Mouse (Mus musculus) forebrain, embryonic 10.5 days (tissue): ENCODE measurements at regions not wholly inside any gene's neighbourhood (a gene's known extent, or its start where the extent isn't known, plus 50 kb on each side); places are given as distances from the start of the nearest gene placed in this dataset.

Experiments
- DNase-seq: peaks from one replicate; pipeline ENCODE4 v3.0.0-alpha.2; 2017; ENCODE audit warnings: low spot score; ENCODE audit errors: extremely low spot score
- H3K27ac ChIP-seq: fragments of 300-500 bp; sonication (generic); 2 replicates; pipeline ENCODE4 v1.5.1; 2016; ENCODE audit warnings: mild to moderate bottlenecking
- H3K27me3 ChIP-seq: fragments of 300-500 bp; sonication (generic); 2 replicates; pipeline ENCODE4 v1.6.1; 2016; ENCODE audit warnings: mild to moderate bottlenecking; ENCODE audit not compliant: poor library complexity, severe bottlenecking
- H3K36me3 ChIP-seq: fragments of 300-500 bp; sonication (generic); replicated peaks from 2 replicates; pipeline ENCODE4 v1.6.1; 2016; ENCODE audit warnings: mild to moderate bottlenecking, moderate library complexity
- H3K4me1 ChIP-seq: fragments of 300-500 bp; sonication (generic); 2 replicates; pipeline ENCODE4 v1.6.1; 2016
- H3K4me3 ChIP-seq: fragments of 300-500 bp; sonication (generic); 2 replicates; pipeline ENCODE4 v1.5.1; 2016; ENCODE audit warnings: mild to moderate bottlenecking, moderate library complexity
- H3K9me3 ChIP-seq: fragments of 300-500 bp; sonication (generic); 2 replicates; pipeline ENCODE4 v1.6.1; 2016; ENCODE audit warnings: mild to moderate bottlenecking, moderate library complexity
- WGBS: fragments of 180-500 bp; shearing (Covaris S2); methylation state at CpG from one replicate; pipeline ENCODE4 v1.1.7; 2016; 5-methylcytosine and 5-hydroxymethylcytosine counted together

DNA sequence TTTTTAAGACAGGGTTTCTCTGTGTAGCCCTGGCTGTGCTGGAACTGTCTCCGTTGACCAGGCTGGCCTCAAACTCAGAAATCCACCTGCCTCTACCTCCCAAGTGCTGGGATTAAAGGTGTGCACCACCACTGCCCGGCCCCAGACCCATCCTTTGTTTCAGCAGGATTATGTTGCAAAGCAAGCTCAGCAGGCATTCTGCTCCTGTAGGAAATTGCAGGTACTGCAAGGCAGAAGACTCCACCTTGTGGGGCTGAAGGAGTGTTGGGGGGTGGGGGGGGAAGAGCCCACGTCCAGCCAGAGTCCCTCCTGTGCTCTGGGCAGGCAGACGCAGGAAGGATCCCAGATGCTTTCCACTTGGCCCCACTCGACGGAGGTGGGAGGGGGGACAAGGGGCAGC lies 52.2 kb upstream of the Epcam start:
- H3K9me3 ChIP-seq: peaks cover 13% of the 10 kb centered on the region
- DNase-seq: no peak
- H3K27ac ChIP-seq: no peak overlapping the region
- H3K4me1 ChIP-seq: no peaks in the 10 kb centered on the region
- no peak overlapping the region for H3K4me3 ChIP-seq
- H3K27me3 ChIP-seq: no peaks in the 10 kb centered on the region
- 54% methylated on average over 6 of the region's 6 CpGs for WGBS
- no peaks in the 10 kb centered on the region for H3K36me3 ChIP-seq

DNA sequence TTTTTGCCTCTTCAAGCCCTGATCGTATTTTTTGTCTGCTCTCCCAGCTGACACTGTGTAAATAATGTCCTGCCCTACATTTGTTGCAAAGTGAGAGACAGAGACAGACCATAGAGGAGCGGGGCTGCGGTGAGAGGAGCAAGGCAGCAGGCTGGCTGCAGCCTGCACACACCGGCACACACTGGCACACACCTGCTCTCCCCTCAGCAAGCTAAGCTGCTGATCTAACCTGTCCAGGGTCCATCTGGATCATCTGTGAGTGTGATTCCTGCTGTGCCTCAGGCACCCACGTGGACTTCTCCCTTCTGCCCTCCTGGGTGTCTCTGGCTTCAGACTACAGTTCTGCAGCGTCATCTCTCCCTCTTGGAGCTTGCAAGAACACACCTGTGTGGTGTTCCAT lies 50.4 kb upstream of the Epcam start:
- no peak for DNase-seq
- no peak overlapping the region for H3K4me3 ChIP-seq
- no peaks in the 10 kb centered on the region for H3K27me3 ChIP-seq
- H3K4me1 ChIP-seq: no peaks in the 10 kb centered on the region
- H3K27ac ChIP-seq: no peak overlapping the region
- H3K9me3 ChIP-seq: peaks cover 6% of the 10 kb centered on the region
- 82% methylated on average over 6 of the region's 6 CpGs for WGBS
- no peaks in the 10 kb centered on the region for H3K36me3 ChIP-seq
